Mouse (Mus musculus) CH12.LX (cell line): ENCODE measurements around the gene Zfyve1. TPM values are rescaled to one million over a fixed set of nuclear protein-coding genes. Genes with fewer than 3 reads are reported as not detected.

Source experiments
- DNase-seq: peaks from one replicate; pipeline ENCODE4 v3.0.0-alpha.2; 2013; ENCODE audit errors: extremely low read depth
- H3K27ac ChIP-seq: 2 replicates; pipeline ENCODE4 v1.5.1; 2012; ENCODE audit warnings: low read depth, mild to moderate bottlenecking, control low read depth, moderate library complexity; ENCODE audit not compliant: insufficient read depth
- H3K27me3 ChIP-seq: replicated peaks from 2 replicates; pipeline ENCODE3; 2012; ENCODE audit warnings: inconsistent platforms
- H3K36me3 ChIP-seq, 2 experiments: replicated peaks in 1 of 2; 2 replicates each; pipeline versions ENCODE3 to v1.6.1; 2012; ENCODE audit warnings: inconsistent platforms in 1 of 2, low read length in 1 of 2, mild to moderate bottlenecking in 1 of 2, mixed read lengths in 1 of 2, moderate library complexity in 1 of 2; ENCODE audit not compliant: control insufficient read depth in 1 of 2, insufficient read depth in 1 of 2
- H3K4me1 ChIP-seq, 2 experiments: 2 replicates each; pipeline ENCODE4 v1.6.1; 2012; ENCODE audit warnings: inconsistent platforms in 1 of 2, moderate library complexity in 1 of 2; ENCODE audit not compliant: insufficient read depth in 2 of 2, control insufficient read depth in 1 of 2
- H3K4me2 ChIP-seq: 2 replicates; pipeline ENCODE4 v1.6.1; 2012; ENCODE audit warnings: low read depth, mild to moderate bottlenecking, control low read depth; ENCODE audit not compliant: poor library complexity, insufficient read depth, severe bottlenecking
- H3K4me3 ChIP-seq, 3 experiments: fragments of 150-350 bp in 1 of 3; sonication (generic) in 1 of 3; replicated peaks in 1 of 3; 2 replicates each; pipeline versions ENCODE3 to v1.5.1; 2011 to 2012; ENCODE audit warnings: low read depth in 2 of 3, low read length in 2 of 3, mild to moderate bottlenecking in 2 of 3, moderate library complexity in 2 of 3, control low read depth in 1 of 3, improper control_type of control experiment in 1 of 3, inconsistent platforms in 1 of 3, mixed read lengths in 1 of 3; ENCODE audit not compliant: poor library complexity in 1 of 3
- H3K79me2 ChIP-seq: replicated peaks from 2 replicates; pipeline ENCODE4 v1.6.1; 2012; ENCODE audit warnings: mild to moderate bottlenecking, moderate library complexity; ENCODE audit not compliant: control insufficient read depth, poor library complexity, insufficient read depth, severe bottlenecking; ENCODE audit errors: extremely low read depth
- H3K9ac ChIP-seq: 2 replicates; pipeline ENCODE4 v1.6.1; 2012; ENCODE audit warnings: low read depth, mild to moderate bottlenecking, control low read depth, moderate library complexity; ENCODE audit not compliant: insufficient read depth
- H3K9me3 ChIP-seq: replicated peaks from 2 replicates; pipeline ENCODE3; 2012; ENCODE audit warnings: low read length, inconsistent platforms, mixed read lengths
- BHLHE40 ChIP-seq: IDR thresholded peaks from 2 replicates; pipeline ENCODE4 v1.6.1; 2011; ENCODE audit warnings: mild to moderate bottlenecking, low read depth, low read length, improper control_type of control experiment
- CHD1 ChIP-seq: IDR thresholded peaks from 2 replicates; pipeline ENCODE4 v1.6.1; 2012; ENCODE audit warnings: low read depth, low read length, improper control_type of control experiment, inconsistent platforms
- CTCF ChIP-seq, 2 experiments: IDR thresholded peaks in 1 of 2; conservative IDR thresholded peaks in 1 of 2; 2 replicates each; pipeline ENCODE4 v1.5.1; 2011 to 2012; ENCODE audit warnings: low read depth in 2 of 2, low read length in 2 of 2, improper control_type of control experiment in 1 of 2, inconsistent platforms in 1 of 2, mild to moderate bottlenecking in 1 of 2, moderate library complexity in 1 of 2
- IRF4 ChIP-seq: IDR thresholded peaks from 2 replicates; pipeline ENCODE4 v1.6.1; 2014; ENCODE audit warnings: low read depth, mild to moderate bottlenecking, inconsistent platforms, low read length, improper control_type of control experiment
- KAT2A ChIP-seq: IDR thresholded peaks from 2 replicates; pipeline ENCODE4 v1.6.1; 2012; ENCODE audit warnings: low read length, improper control_type of control experiment, inconsistent platforms; ENCODE audit not compliant: insufficient replicate concordance
- MXI1 ChIP-seq: IDR thresholded peaks from 2 replicates; pipeline ENCODE4 v1.6.1; 2011; ENCODE audit warnings: mild to moderate bottlenecking, low read depth, low read length, improper control_type of control experiment
- NRF1 ChIP-seq: IDR thresholded peaks from 2 replicates; pipeline ENCODE4 v1.6.1; 2014; ENCODE audit warnings: low read depth, mild to moderate bottlenecking, inconsistent platforms, low read length, improper control_type of control experiment, moderate library complexity
- PAX5 ChIP-seq: IDR thresholded peaks from 2 replicates; pipeline ENCODE4 v1.6.1; 2012; ENCODE audit warnings: low read length, inconsistent platforms, mixed read lengths
- POLR2AphosphoS2 ChIP-seq: IDR thresholded peaks from 2 replicates; pipeline ENCODE4 v1.6.1; 2011; ENCODE audit warnings: low read depth, low read length, improper control_type of control experiment
- RAD21 ChIP-seq: IDR thresholded peaks from 2 replicates; pipeline ENCODE4 v1.6.1; 2011; ENCODE audit warnings: low read depth, mild to moderate bottlenecking, low read length, improper control_type of control experiment, moderate library complexity
- SMC3 ChIP-seq: IDR thresholded peaks from 2 replicates; pipeline ENCODE4 v1.6.1; 2011; ENCODE audit warnings: low read depth, low read length, improper control_type of control experiment
- TBP ChIP-seq: conservative IDR thresholded peaks from 2 replicates; pipeline ENCODE4 v1.6.1; 2011; ENCODE audit warnings: low read depth, low read length, improper control_type of control experiment
- TCF12 ChIP-seq: IDR thresholded peaks from 2 replicates; pipeline ENCODE4 v1.6.1; 2014; ENCODE audit warnings: low read depth, mild to moderate bottlenecking, inconsistent platforms, low read length, improper control_type of control experiment
- USF1 ChIP-seq: IDR thresholded peaks from 2 replicates; pipeline ENCODE4 v1.6.1; 2014; ENCODE audit warnings: low read depth, mild to moderate bottlenecking, inconsistent platforms, low read length, improper control_type of control experiment
- USF2 ChIP-seq: conservative IDR thresholded peaks from 2 replicates; pipeline ENCODE4 v1.6.1; 2011; ENCODE audit warnings: low read depth, low read length, improper control_type of control experiment
- ZKSCAN1 ChIP-seq: IDR thresholded peaks from 2 replicates; pipeline ENCODE4 v1.6.1; 2012; ENCODE audit warnings: low read depth, inconsistent platforms, low read length, improper control_type of control experiment, borderline replicate concordance
- dilution Hi-C: fragments of 300-500 bp; cut with MboI; formaldehyde crosslinking; loops from 2 replicates; pipeline ENCODE4 v1.14.3; 2020; ENCODE audit warnings: low sequenced_read_pairs; ENCODE audit not compliant: extremely low pct_unique_long_range_greater_than_20kb, extremely low pct_ligation_motif_present
- in situ Hi-C: fragments of 300-500 bp; cut with MboI; formaldehyde crosslinking; loops from 3 replicates; pipeline ENCODE4 v1.14.3; 2019; ENCODE audit warnings: low sequenced_read_pairs, low pct_ligation_motif_present, low pct_unique_long_range_greater_than_20kb, mixed read lengths
- polyA plus RNA-seq: library from polyadenylated mRNA; unstranded; fragments of >175 nt; gene quantifications from 2 replicates; pipeline ENCODE4 v1.2.1, GENCODE M21; 2012; ENCODE audit warnings: low read depth; ENCODE audit not compliant: insufficient read length
- total RNA-seq, 2 experiments: library from RNA; depleted of rRNA; stranded (reverse); fragments of 300-350 nt in 1 of 2; fragments of >200 nt in 1 of 2; gene quantifications; 2 replicates each; pipeline ENCODE4 v1.2.3; 2012 to 2014

The Zfyve1 gene
- total and polyA plus RNA-seq, 3 experiments: 6.0 to 17.6 (median 7.2) TPM

- H3K4me1 ChIP-seq: peaks cover 7 to 30% of the 10 kb centered on the region in 2 experiments
These were observed 68.4 kb downstream of the Zfyve1 start for GRCm38 (mm10) chr12:83528665-83529064.

GRCm38 (mm10) chr12:83527816-83528215 is 69.2 kb downstream of the Zfyve1 start:
- Histone ChIP-seq H3K9ac (no peak overlapping the region), H3K36me3 (peaks cover 9 to 64% of the 10 kb centered on the region in 2 experiments), H3K4me1 (peaks cover 7 to 30% of the 10 kb centered on the region in 2 experiments), H3K27ac (no peak overlapping the region)
- no peak for TF ChIP-seq PAX5
- no peak for TF ChIP-seq TCF12
- TF ChIP-seq USF1: no peak
- no peak for TF ChIP-seq POLR2AphosphoS2
- TF ChIP-seq SMC3: no peak
- TF ChIP-seq NRF1: no peak
- TF ChIP-seq USF2: no peak
- TF ChIP-seq KAT2A: no peak
- TF ChIP-seq MXI1: no peak
- no peak for TF ChIP-seq ZKSCAN1
- TF ChIP-seq, all 38 proteins: peak for 0
- Histone ChIP-seq H3K79me2 (no peaks in the 10 kb centered on the region), H3K4me3 (no peak overlapping the region), H3K27me3 (no peaks in the 10 kb centered on the region), H3K9me3 (no peaks in the 10 kb centered on the region), H3K4me2 (no peak overlapping the region)
- dilution Hi-C loops (no loop called here), in situ Hi-C loops (no loop called here)
- no peak for DNase-seq

More at GRCm38 (mm10) chr12:83528665-83529064, 68.4 kb downstream of the Zfyve1 start:
- Histone ChIP-seq H3K4me2 (no peak overlapping the region), H3K9me3 (no peaks in the 10 kb centered on the region), H3K9ac (no peak overlapping the region), H3K27ac (no peak overlapping the region), H3K27me3 (no peaks in the 10 kb centered on the region), H3K4me3 (no peak overlapping the region), H3K79me2 (no peaks in the 10 kb centered on the region), H3K36me3 (peaks cover 10 to 67% of the 10 kb centered on the region in 2 experiments)
- in situ Hi-C loops: no loop called here
- no peak for TF ChIP-seq IRF4
- no peak for TF ChIP-seq ZKSCAN1
- TF ChIP-seq TCF12: no peak
- no peak for TF ChIP-seq TBP
- TF ChIP-seq CHD1: no peak
- TF ChIP-seq CTCF (conservative IDR thresholded peaks at IDR 0.05 in 1 of 2, IDR thresholded peaks at IDR 0.05 in 1 of 2; ENCODE audit: low read depth in 2 of 2, low read length in 2 of 2): no peak
- no peak for TF ChIP-seq BHLHE40
- TF ChIP-seq RAD21: no peak
- DNase-seq: no peak
- dilution Hi-C loops: no loop called here
